Mouse (Mus musculus) liver, embryonic 14.5 days (tissue): ENCODE measurements around the gene Creb5. TPM values are rescaled to one million over a fixed set of nuclear protein-coding genes. Genes with fewer than 3 reads are reported as not detected.

ENCODE experiments used
- ATAC-seq: fragments of 200-750 bp; cut with Nextera tagmentation; 2 replicates; pipeline ENCODE4 v1.8.0; 2017; ENCODE audit warnings: moderate number of reproducible peaks, mild to moderate bottlenecking, moderate library complexity; ENCODE audit not compliant: insufficient read depth
- DNase-seq, 3 experiments: peaks; one replicate each; pipeline ENCODE4 v3.0.0-alpha.2; 2012 to 2013; ENCODE audit warnings: low read depth in 3 of 3, low spot score in 3 of 3
- H3K27ac ChIP-seq: fragments of 300-500 bp; sonication (generic); 2 replicates; pipeline ENCODE4 v1.5.1; 2014; ENCODE audit warnings: moderate library complexity, mild to moderate bottlenecking, control low read depth, inconsistent platforms
- H3K27me3 ChIP-seq: fragments of 300-500 bp; sonication (generic); 2 replicates; pipeline ENCODE4 v1.6.1; 2014; ENCODE audit warnings: mild to moderate bottlenecking, low read length, moderate library complexity; ENCODE audit not compliant: control insufficient read depth, insufficient read depth
- H3K36me3 ChIP-seq: fragments of 300-500 bp; sonication (generic); replicated peaks from 2 replicates; pipeline ENCODE4 v1.6.1; 2014; ENCODE audit warnings: low read depth; ENCODE audit not compliant: control insufficient read depth, insufficient read depth
- H3K4me1 ChIP-seq, 2 experiments: fragments of 200-500 bp in 1 of 2; fragments of 300-500 bp in 1 of 2; sonication (generic) in 1 of 2; replicated peaks; 2 replicates each; pipeline ENCODE4 v1.6.1; 2012 to 2014; ENCODE audit warnings: antibody characterized with exemption in 1 of 2, inconsistent platforms in 1 of 2, low read length in 1 of 2; ENCODE audit not compliant: control insufficient read depth in 2 of 2, insufficient read depth in 2 of 2
- H3K4me2 ChIP-seq: fragments of 300-500 bp; sonication (generic); 2 replicates; pipeline ENCODE4 v1.6.1; 2014; ENCODE audit warnings: low read depth, mild to moderate bottlenecking, control low read depth, moderate library complexity
- H3K4me3 ChIP-seq, 2 experiments: fragments of 200-500 bp in 1 of 2; fragments of 300-500 bp in 1 of 2; sonication (generic) in 1 of 2; 2 replicates each; pipeline ENCODE4 v1.5.1; 2012 to 2014; ENCODE audit warnings: low read depth in 2 of 2, low read length in 2 of 2, mild to moderate bottlenecking in 2 of 2, control low read depth in 1 of 2, inconsistent platforms in 1 of 2, moderate library complexity in 1 of 2; ENCODE audit not compliant: insufficient read depth in 1 of 2
- H3K9ac ChIP-seq: fragments of 300-500 bp; sonication (generic); replicated peaks from 2 replicates; pipeline ENCODE4 v1.6.1; 2014; ENCODE audit warnings: mild to moderate bottlenecking, control low read depth, moderate library complexity
- H3K9me3 ChIP-seq: fragments of 300-500 bp; sonication (generic); 2 replicates; pipeline ENCODE4 v1.6.1; 2016; ENCODE audit warnings: low read length, mixed read lengths; ENCODE audit not compliant: control insufficient read depth
- CTCF ChIP-seq: IDR thresholded peaks from 2 replicates; pipeline ENCODE4 v1.5.1; 2016; ENCODE audit warnings: antibody characterized with exemption, low read depth, control low read depth
- EP300 ChIP-seq: IDR thresholded peaks from 2 replicates; pipeline ENCODE4 v1.6.1; 2016; ENCODE audit warnings: antibody characterized with exemption, low read depth
- WGBS: fragments of 180-500 bp; shearing (Covaris S2); extraction: QIAGEN DNeasy Blood & Tissue Kit; methylation state at CpG from one replicate; pipeline ENCODE4 v1.1.7; 2014; ENCODE audit not compliant: insufficient replicate concordance; 5-methylcytosine and 5-hydroxymethylcytosine counted together
- polyA plus RNA-seq, 2 experiments: library from polyadenylated mRNA; depleted of rRNA in 1 of 2; stranded (reverse) in 1 of 2; unstranded in 1 of 2; fragments of >200 nt; fragmentation: Nextera tagmentation in 1 of 2; extraction: Ambion mirVana in 1 of 2; gene quantifications; 2 replicates each; pipeline versions ENCODE4 v1.2.1 to v1.2.3; 2012 to 2014

Creb5 gene
- polyA plus RNA-seq, 2 experiments: 0.04 to 0.06 TPM

DNA sequence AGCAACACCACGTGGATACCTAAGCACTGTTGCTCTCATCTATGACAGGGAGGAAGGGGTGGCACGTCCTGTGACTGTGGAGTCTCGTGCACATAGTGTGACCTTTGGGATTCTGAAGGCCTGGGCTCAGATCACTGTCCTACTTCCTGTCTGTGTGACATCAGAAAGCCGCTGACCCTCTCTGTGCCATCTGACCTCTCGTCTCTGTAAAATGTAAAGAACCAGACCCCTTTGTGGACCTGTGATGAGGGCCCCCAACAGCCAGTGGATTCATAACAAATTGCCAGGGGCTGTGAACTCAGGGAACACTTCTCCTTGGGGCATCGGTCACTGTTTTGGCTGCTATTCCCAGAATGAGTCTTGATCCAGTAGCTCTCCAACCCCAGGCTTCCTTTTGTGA lies 289.8 kb downstream of the Creb5 start:
- no peaks in the 10 kb centered on the region for H3K36me3 ChIP-seq
- no peak for DNase-seq
- WGBS: 53% methylated on average over 6 of the region's 6 CpGs
- H3K9me3 ChIP-seq: no peaks in the 10 kb centered on the region
- no peak for ATAC-seq
- no peak overlapping the region for H3K4me3 ChIP-seq
- H3K4me1 ChIP-seq: 0 out of 4 replicates have a peak, but pooled peaks cover 0 to 2% of the 10 kb centered on the region in 2 experiments
- no peak overlapping the region for H3K9ac ChIP-seq
- H3K27ac ChIP-seq: no peak overlapping the region
- H3K4me2 ChIP-seq: no peak overlapping the region
- no peaks in the 10 kb centered on the region for H3K27me3 ChIP-seq
- TF ChIP-seq CTCF (no peak), EP300 (no peak)

DNA sequence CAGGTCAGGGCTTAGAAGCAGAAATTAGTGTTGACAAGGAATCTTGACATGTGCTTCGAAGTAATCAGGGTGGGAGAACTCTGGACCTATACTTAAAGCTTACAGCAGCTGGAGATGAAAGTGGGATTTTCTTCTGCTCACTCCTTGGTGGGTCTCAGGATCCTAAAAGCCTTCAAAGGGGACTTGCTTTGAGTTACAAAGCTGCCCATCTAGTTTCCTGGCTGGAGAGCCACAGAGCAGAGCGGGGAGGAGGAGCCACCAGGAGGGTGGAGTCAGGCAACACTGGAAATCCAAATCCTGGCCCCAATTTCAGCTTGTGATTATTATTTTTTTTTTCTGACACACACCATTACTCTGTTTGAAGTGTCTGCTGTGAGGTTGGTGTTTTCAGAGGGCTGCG lies 290.7 kb downstream of the Creb5 start:
- no peaks in the 10 kb centered on the region for H3K9me3 ChIP-seq
- no peaks in the 10 kb centered on the region for H3K27me3 ChIP-seq
- 64% methylated on average over 3 of the region's 3 CpGs for WGBS
- no peak for DNase-seq
- ATAC-seq: no peak
- no peak overlapping the region for H3K27ac ChIP-seq
- no peak overlapping the region for H3K9ac ChIP-seq
- no peak overlapping the region for H3K4me2 ChIP-seq
- no peaks in the 10 kb centered on the region for H3K36me3 ChIP-seq
- H3K4me3 ChIP-seq: no peak overlapping the region
- H3K4me1 ChIP-seq: no peaks in the 10 kb centered on the region
- TF ChIP-seq EP300: no peak

DNA sequence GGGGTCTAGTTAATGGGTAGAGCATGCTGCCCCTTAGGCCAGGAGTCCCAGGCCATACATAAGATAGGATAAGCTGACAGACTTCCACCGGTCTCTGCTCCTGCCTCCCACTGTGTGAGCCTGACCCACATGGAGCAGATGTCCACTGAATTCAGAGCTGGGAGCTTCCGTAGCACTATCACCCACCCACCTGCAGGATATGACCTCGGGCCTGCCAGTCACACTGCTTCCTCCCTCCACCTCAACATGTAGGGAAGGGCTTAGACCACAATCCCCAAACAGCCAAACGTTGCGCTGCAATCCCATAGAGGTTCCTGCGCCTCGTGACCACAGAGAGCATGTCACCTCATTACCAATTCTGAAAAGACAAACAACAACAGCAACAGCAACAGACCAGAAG lies 293.3 kb downstream of the Creb5 start:
- no peak for ATAC-seq
- Histone ChIP-seq H3K27ac (no peak overlapping the region), H3K4me1 (peaks cover 0 to 4% of the 10 kb centered on the region in 2 experiments; a peak in 1 of 4 replicates), H3K4me3 (no peak overlapping the region), H3K9ac (no peak overlapping the region), H3K4me2 (no peak overlapping the region), H3K9me3 (no peaks in the 10 kb centered on the region), H3K36me3 (no peaks in the 10 kb centered on the region), H3K27me3 (no peaks in the 10 kb centered on the region)
- TF ChIP-seq CTCF: no peak
- TF ChIP-seq EP300: no peak
- WGBS: 13% methylated on average over 7 of the region's 7 CpGs
- DNase-seq: no peak

DNA sequence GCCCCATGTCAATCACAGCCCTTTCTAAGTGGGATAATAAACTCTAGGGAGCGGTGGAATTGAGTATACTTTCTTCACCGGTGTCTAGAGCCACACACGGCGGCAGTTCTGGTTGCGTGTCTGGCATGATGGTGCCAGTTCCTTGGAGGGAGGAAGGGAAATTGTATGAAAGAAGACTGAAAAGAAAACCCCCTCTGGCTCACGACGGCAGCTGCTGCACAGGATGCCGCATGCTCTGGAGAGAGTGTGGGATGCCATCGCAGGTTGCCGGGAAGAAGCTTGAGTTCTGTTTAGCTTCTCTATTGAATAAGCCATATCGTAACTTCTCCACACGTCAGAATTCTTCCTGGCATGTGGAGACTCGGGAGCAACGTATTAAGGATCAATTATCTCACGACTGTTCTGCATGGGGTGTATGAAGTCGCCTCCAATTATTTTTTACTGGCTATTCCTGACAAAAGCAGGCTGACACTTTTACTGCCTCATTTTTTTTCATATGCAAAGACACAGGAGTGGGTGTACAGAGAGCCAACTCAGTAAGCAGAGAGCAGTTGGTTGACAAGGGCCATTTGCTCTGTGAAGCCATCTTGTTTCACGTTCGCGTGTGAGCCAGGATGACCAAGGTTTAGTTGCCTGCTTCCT lies 296.3 kb downstream of the Creb5 start:
- ATAC-seq (no peak), DNase-seq (no peak)
- TF ChIP-seq CTCF (no peak), EP300 (no peak)
- no peaks in the 10 kb centered on the region for H3K36me3 ChIP-seq
- no peak overlapping the region for H3K4me2 ChIP-seq
- no peak overlapping the region for H3K9ac ChIP-seq
- 68% methylated on average over 19 of the region's 19 CpGs for whole genome bisulfite sequencing
- H3K9me3 ChIP-seq: no peaks in the 10 kb centered on the region
- H3K27ac ChIP-seq: no peak overlapping the region
- peaks cover 0 to 4% of the 10 kb centered on the region in 2 experiments; a peak in 1 of 4 replicates for H3K4me1 ChIP-seq
- no peaks in the 10 kb centered on the region for H3K27me3 ChIP-seq
- H3K4me3 ChIP-seq: no peak overlapping the region

DNA sequence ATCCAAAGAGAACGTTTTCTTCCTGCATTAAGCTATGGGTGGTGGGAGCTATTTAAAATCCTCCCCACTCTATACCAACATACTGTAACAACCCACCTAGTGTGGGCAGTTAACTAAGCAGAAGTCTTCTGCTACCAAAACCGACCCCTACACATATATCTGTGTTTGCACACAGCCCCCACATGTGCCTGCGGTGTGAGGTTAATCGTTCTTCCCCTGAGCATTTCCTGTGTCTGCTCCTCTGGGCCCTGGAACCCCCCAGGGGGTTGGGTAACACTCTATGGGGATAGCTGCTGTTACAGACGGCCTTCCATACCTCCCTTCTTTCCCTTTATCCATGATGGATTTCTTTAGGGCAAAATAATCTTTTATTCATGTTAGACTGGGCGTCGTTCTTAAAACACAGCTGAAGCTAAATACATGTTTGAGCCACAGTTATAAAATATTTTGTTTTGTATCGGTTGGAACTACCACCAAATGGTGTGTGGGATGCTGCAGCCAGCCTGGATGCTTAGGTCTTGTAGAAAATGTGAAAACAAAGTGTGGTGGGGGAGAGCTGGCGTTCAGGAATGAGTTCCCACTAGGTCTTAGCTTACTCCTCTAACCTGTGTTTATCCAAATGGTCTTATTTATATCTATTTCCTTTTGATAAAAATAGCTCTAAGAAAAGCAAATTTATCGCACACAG lies 297.8 kb downstream of the Creb5 start:
- H3K27ac ChIP-seq: no peak overlapping the region
- no peaks in the 10 kb centered on the region for H3K36me3 ChIP-seq
- peaks cover 0 to 4% of the 10 kb centered on the region in 2 experiments; a peak in 1 of 4 replicates for H3K4me1 ChIP-seq
- H3K4me3 ChIP-seq: no peak overlapping the region
- no peak overlapping the region for H3K4me2 ChIP-seq
- H3K9me3 ChIP-seq: no peaks in the 10 kb centered on the region
- H3K9ac ChIP-seq: no peak overlapping the region
- TF ChIP-seq CTCF (no peak), EP300 (no peak)
- 14% methylated on average over 10 of the region's 10 CpGs for WGBS
- ATAC-seq (no peak), DNase-seq (no peak)
- no peaks in the 10 kb centered on the region for H3K27me3 ChIP-seq
